Mouse (Mus musculus) G1E (cell line): ENCODE data around the gene Cyp1b1.

Source experiments
- CTCF ChIP-seq: IDR thresholded peaks from 2 replicates; pipeline ENCODE4 v1.5.1; 2012; ENCODE audit warnings: low read depth, low read length, inconsistent platforms, mixed read lengths
- GATA1 ChIP-seq: IDR thresholded peaks from 2 replicates; pipeline ENCODE4 v1.6.1; 2012; ENCODE audit warnings: borderline replicate concordance, low read length, inconsistent platforms, mixed read lengths
- GATA2 ChIP-seq: IDR thresholded peaks from 2 replicates; pipeline ENCODE4 v1.6.1; 2012; ENCODE audit warnings: low read depth, low read length, inconsistent platforms, borderline replicate concordance
- POLR2AphosphoS5 ChIP-seq: IDR thresholded peaks from 2 replicates; pipeline ENCODE4 v1.6.1; 2012; ENCODE audit warnings: low read depth, low read length, inconsistent platforms; ENCODE audit not compliant: insufficient replicate concordance
- TAL1 ChIP-seq: conservative IDR thresholded peaks from 2 replicates; pipeline ENCODE4 v1.6.1; 2012; ENCODE audit warnings: low read depth, low read length, inconsistent platforms, mixed read lengths

GRCm38 (mm10) chr17:79745051-79745731 is 30.3 kb upstream of the Cyp1b1 start:
- TF ChIP-seq CTCF (no peak), GATA1 (no peak), TAL1 (no peak), POLR2AphosphoS5 (no peak), GATA2 (no peak)
